Mouse (Mus musculus) liver, adult 2 months (tissue): ENCODE results near the gene Sdf2.

Experiments
- CTCF ChIP-seq: fragments of 200-500 bp; IDR thresholded peaks from 2 replicates; pipeline ENCODE4 v1.5.1; 2011; ENCODE audit warnings: low read depth, low read length, control low read depth
- POLR2A ChIP-seq: fragments of 200-500 bp; IDR thresholded peaks from 2 replicates; pipeline ENCODE4 v1.6.1; 2011; ENCODE audit warnings: low read length, control low read depth; ENCODE audit not compliant: insufficient read depth; ENCODE audit errors: extremely low read depth

DNA sequence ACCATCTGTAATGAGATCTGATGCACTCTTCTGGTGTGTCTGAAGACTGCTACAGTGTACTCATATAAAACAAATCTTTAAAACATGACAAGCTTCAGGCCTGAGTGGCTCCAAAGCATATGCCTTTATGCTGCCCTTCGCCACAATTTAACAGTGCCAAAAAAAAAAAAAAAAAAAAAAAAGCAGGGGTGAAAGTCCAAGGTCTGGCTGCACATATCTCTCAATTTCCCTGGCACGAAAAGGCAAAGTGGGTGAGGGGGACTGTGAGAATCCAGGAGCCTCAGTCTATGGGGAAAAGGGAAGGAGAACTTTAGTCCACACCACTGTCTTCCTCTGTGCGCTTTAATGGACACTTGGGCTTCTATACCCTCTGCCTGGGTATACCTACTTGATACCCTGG is 43.2 kb upstream of the Sdf2 start:
- TF ChIP-seq CTCF (no peak), POLR2A (no peak)
